Mouse (Mus musculus) myocyte (in vitro differentiated cells): ENCODE measurements at regions not wholly inside any gene's neighbourhood (a gene's known extent, or its start where the extent isn't known, plus 50 kb on each side); places are given as distances from the start of the nearest gene placed in this dataset.

ENCODE experiments used
- CEBPB ChIP-seq: IDR thresholded peaks from 2 replicates; pipeline ENCODE4 v1.6.1; 2011; ENCODE audit warnings: mild to moderate bottlenecking, moderate library complexity; ENCODE audit not compliant: poor library complexity, insufficient read depth, severe bottlenecking
- E2F4 ChIP-seq: IDR thresholded peaks from one replicate; pipeline ENCODE4 v1.6.1; 2011; ENCODE audit warnings: mild to moderate bottlenecking, control low read depth, moderate library complexity; ENCODE audit not compliant: insufficient read depth
- MAX ChIP-seq: IDR thresholded peaks from one replicate; pipeline ENCODE4 v1.6.1; 2011; ENCODE audit warnings: low read depth, mild to moderate bottlenecking, control low read depth
- MYOD1 ChIP-seq, 3 experiments: IDR thresholded peaks; one replicate each; pipeline ENCODE4 v1.6.1; 2011; ENCODE audit warnings: control low read depth in 2 of 3, low read depth in 2 of 3, mild to moderate bottlenecking in 2 of 3, moderate library complexity in 1 of 3; ENCODE audit not compliant: insufficient read length in 2 of 3, control insufficient read depth in 1 of 3
- MYOG ChIP-seq, 3 experiments: IDR thresholded peaks; one replicate each; pipeline ENCODE4 v1.6.1; 2011; ENCODE audit warnings: control low read depth in 2 of 3, low read depth in 2 of 3, mild to moderate bottlenecking in 2 of 3; ENCODE audit not compliant: insufficient read length in 2 of 3, control insufficient read depth in 1 of 3, insufficient read depth in 1 of 3
- POLR2A ChIP-seq: IDR thresholded peaks from one replicate; pipeline ENCODE4 v1.6.1; 2011; ENCODE audit warnings: low read depth, mild to moderate bottlenecking, control low read depth, moderate library complexity; ENCODE audit not compliant: insufficient read length
- POLR2AphosphoS2 ChIP-seq: IDR thresholded peaks from one replicate; pipeline ENCODE4 v1.6.1; 2011; ENCODE audit warnings: low read depth, control low read depth; ENCODE audit not compliant: insufficient read length
- REST ChIP-seq: IDR thresholded peaks from one replicate; pipeline ENCODE4 v1.6.1; 2011; ENCODE audit warnings: mild to moderate bottlenecking, control low read depth, moderate library complexity; ENCODE audit not compliant: insufficient read depth, insufficient read length
- SRF ChIP-seq: IDR thresholded peaks from one replicate; pipeline ENCODE4 v1.6.1; 2011; ENCODE audit warnings: low read depth; ENCODE audit not compliant: control insufficient read depth, insufficient read length
- TCF12 ChIP-seq: IDR thresholded peaks from one replicate; pipeline ENCODE4 v1.6.1; 2011; ENCODE audit warnings: mild to moderate bottlenecking, control low read depth; ENCODE audit not compliant: poor library complexity, insufficient read depth, severe bottlenecking
- TCF3 ChIP-seq: IDR thresholded peaks from one replicate; pipeline ENCODE4 v1.6.1; 2011; ENCODE audit warnings: low read depth, control low read depth; ENCODE audit not compliant: insufficient read length
- USF1 ChIP-seq: IDR thresholded peaks from one replicate; pipeline ENCODE4 v1.6.1; 2011; ENCODE audit warnings: low read depth, mild to moderate bottlenecking, control low read depth, moderate library complexity

GRCm38 (mm10) chr3:20730481-20730880, 363.5 kb upstream of the Agtr1b start:
- TF ChIP-seq USF1 (no peak), MAX (no peak), POLR2A (no peak), TCF12 (no peak), E2F4 (no peak), MYOG (IDR thresholded peaks at IDR 0.05; ENCODE audit: control insufficient read depth in 1 of 3, insufficient read depth in 1 of 3, insufficient read length in 2 of 3, low read depth in 2 of 3) (no peak), POLR2AphosphoS2 (no peak), REST (no peak), SRF (no peak), TCF3 (no peak), MYOD1 (IDR thresholded peaks at IDR 0.05; ENCODE audit: control insufficient read depth in 1 of 3, insufficient read length in 2 of 3, low read depth in 2 of 3) (no peak), CEBPB (no peak)
